Mouse (Mus musculus): ENCODE measurements around the gene Ccer2.

DNA sequence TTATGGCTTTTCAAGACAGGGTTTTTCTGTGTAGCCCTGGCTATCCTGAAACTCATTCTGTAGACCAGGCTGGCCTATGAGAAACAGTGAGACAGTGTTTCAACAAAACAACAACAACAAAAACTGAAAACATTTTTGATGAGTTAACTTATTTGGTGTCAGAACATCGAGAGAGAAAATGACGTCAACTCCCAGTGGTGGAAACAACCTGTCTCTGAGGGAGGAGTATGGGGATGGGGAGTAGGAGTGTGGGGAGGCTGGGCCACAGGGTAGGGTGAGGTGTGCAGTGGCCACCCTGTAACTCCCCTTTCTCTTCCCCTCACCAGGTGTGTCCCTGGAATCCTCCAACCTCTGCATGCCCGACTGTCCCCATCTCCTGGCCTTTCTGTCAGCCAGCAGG lies 38.5 kb downstream of the Ccer2 start:
- no peak for TF ChIP-seq TAL1 (IDR thresholded peaks at IDR 0.05; ENCODE audit: low read length)
- no peak for TF ChIP-seq GATA1 (IDR thresholded peaks at IDR 0.05; ENCODE audit: low read length)
